Mouse (Mus musculus) heart, adult 2 months (tissue): ENCODE results near the gene Cdadc1. TPM values are rescaled to one million over a fixed set of nuclear protein-coding genes. Genes with fewer than 3 reads are reported as not detected.

Experiments
- DNase-seq, 2 experiments: peaks; one replicate each; pipeline ENCODE4 v3.0.0; 2021
- H3K27ac ChIP-seq: fragments of 200-600 bp; 2 replicates; pipeline ENCODE4 v1.8.1; 2022
- H3K27me3 ChIP-seq: fragments of 200-500 bp; 2 replicates; pipeline ENCODE4 v1.6.1; 2012; ENCODE audit warnings: mild to moderate bottlenecking, low read length, inconsistent platforms, mixed read lengths; ENCODE audit not compliant: control insufficient read depth, insufficient read depth
- H3K36me3 ChIP-seq: fragments of 200-500 bp; 2 replicates; pipeline ENCODE4 v1.6.1; 2012; ENCODE audit warnings: low read length, inconsistent platforms; ENCODE audit not compliant: control insufficient read depth, insufficient read depth
- H3K4me1 ChIP-seq: fragments of 200-500 bp; 2 replicates; pipeline ENCODE4 v1.6.1; 2011; ENCODE audit warnings: low read length; ENCODE audit not compliant: control insufficient read depth, insufficient read depth
- H3K4me3 ChIP-seq: fragments of 200-600 bp; 2 replicates; pipeline ENCODE4 v1.8.1; 2022
- H3K79me2 ChIP-seq: fragments of 200-500 bp; replicated peaks from 2 replicates; pipeline ENCODE4 v1.6.1; 2012; ENCODE audit warnings: mild to moderate bottlenecking, inconsistent platforms, low read length, moderate library complexity, mixed read lengths; ENCODE audit not compliant: control insufficient read depth, insufficient read depth
- H3K9ac ChIP-seq: fragments of 200-500 bp; 2 replicates; pipeline ENCODE4 v1.6.1; 2012; ENCODE audit warnings: low read depth, mild to moderate bottlenecking, control low read depth, inconsistent platforms, low read length, mixed read lengths
- CTCF ChIP-seq: fragments of 200-600 bp; IDR thresholded peaks from 2 replicates; pipeline ENCODE4 v1.8.1; 2022; ENCODE audit warnings: antibody characterized with exemption, mild to moderate bottlenecking, moderate library complexity
- EP300 ChIP-seq: fragments of 200-500 bp; IDR thresholded peaks from 2 replicates; pipeline ENCODE4 v1.6.1; 2011; ENCODE audit warnings: low read depth, low read length, control low read depth; ENCODE audit not compliant: insufficient read depth
- POLR2A ChIP-seq: fragments of 200-500 bp; IDR thresholded peaks from 2 replicates; pipeline ENCODE4 v1.6.1; 2011; ENCODE audit warnings: mild to moderate bottlenecking, low read depth, low read length, control low read depth; ENCODE audit not compliant: insufficient read depth
- WGBS: fragments of 180-500 bp; shearing (Covaris S2); methylation state at CpG from one replicate; pipeline ENCODE4 v1.1.7; 2018; 5-methylcytosine and 5-hydroxymethylcytosine counted together
- intact Hi-C: fragments of 180-260 bp; cut with DNase I; formaldehyde crosslinking; loops from one replicate; pipeline ENCODE4 v1.15.1; 2025
- polyA plus RNA-seq: library from polyadenylated mRNA; depleted of rRNA; stranded (reverse); fragments of >200 nt; gene quantifications from 2 replicates; pipeline ENCODE4 v1.2.3, GENCODE M21; 2012; rRNA removed
- total RNA-seq, 2 experiments: library from RNA; stranded (reverse); gene quantifications; 2 replicates each; pipeline ENCODE4 v1.2.3; 2021

Cdadc1 gene
- total and polyA plus RNA-seq, 3 experiments = 8.0 to 50.4 (median 43.9) TPM

DNA sequence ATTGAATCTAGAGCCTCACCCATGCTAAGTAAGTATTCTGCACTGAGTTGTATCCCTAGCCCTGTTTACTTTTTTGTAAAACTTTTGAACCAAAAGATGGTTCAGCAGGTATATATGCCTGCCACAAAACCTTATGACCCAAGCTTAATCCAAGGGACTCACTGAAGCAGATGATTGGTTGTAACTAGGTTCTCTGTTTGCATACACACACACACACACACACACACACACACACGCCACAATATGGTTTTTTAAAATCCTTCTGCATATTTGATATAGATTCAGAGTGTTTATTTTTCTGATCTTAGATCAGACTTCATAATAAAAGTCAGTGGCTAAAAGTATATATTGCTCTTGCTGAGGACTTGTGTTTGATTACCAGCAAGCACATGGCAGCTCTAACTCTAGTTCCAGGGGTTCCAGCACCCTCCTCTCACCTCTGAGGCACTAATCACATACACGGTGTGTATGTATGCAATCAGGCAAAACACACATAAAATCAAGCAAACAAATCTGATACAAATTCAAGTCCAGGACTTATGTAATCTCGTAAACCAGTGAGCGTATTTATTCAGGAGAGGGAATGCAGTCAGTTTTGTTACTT is 59.8 kb downstream of the Cdadc1 start:
- no peak overlapping the region for H3K9ac ChIP-seq
- no peaks in the 10 kb centered on the region for H3K27me3 ChIP-seq
- no peak overlapping the region for H3K27ac ChIP-seq
- peaks cover 3% of the 10 kb centered on the region; the same call in 1 of the 2 replicates for H3K4me1 ChIP-seq
- 92% methylated on average over 4 of the region's 4 CpGs for WGBS
- DNase-seq = no peak
- intact Hi-C loops = no loop called here
- no peaks in the 10 kb centered on the region for H3K79me2 ChIP-seq
- no peak for TF ChIP-seq CTCF
- no peak overlapping the region for H3K4me3 ChIP-seq
- peaks cover 11% of the 10 kb centered on the region for H3K36me3 ChIP-seq

DNA sequence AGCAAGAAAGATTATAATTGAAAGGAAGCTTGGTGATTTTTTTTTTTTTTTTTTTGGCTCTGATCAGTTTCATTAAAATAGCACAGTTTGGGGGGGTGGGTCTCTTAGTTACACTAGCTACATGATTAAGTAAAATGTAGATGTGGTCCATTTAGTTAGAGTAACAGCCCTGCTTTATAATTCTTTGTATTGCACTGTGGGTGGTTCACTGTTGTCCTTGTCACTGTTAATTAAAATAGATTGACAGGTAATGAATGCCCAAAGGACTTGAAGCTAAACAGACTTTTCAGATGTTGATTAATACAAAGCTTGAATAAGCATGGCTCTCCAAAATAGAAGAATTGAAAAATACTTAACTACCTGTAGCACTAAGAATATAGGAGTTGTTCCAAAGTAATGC is 63.9 kb downstream of the Cdadc1 start:
- H3K9ac ChIP-seq = no peak overlapping the region
- no peak for TF ChIP-seq EP300
- TF ChIP-seq POLR2A = no peak
- no peak for TF ChIP-seq CTCF
- H3K27me3 ChIP-seq = no peaks in the 10 kb centered on the region
- H3K4me3 ChIP-seq = no peak overlapping the region
- H3K36me3 ChIP-seq = no peaks in the 10 kb centered on the region
- intact Hi-C loops = no loop called here
- H3K79me2 ChIP-seq = no peaks in the 10 kb centered on the region
- no peaks in the 10 kb centered on the region; the same call in 1 of the 2 replicates for H3K4me1 ChIP-seq
- no peak for DNase-seq
- H3K27ac ChIP-seq = no peak overlapping the region

DNA sequence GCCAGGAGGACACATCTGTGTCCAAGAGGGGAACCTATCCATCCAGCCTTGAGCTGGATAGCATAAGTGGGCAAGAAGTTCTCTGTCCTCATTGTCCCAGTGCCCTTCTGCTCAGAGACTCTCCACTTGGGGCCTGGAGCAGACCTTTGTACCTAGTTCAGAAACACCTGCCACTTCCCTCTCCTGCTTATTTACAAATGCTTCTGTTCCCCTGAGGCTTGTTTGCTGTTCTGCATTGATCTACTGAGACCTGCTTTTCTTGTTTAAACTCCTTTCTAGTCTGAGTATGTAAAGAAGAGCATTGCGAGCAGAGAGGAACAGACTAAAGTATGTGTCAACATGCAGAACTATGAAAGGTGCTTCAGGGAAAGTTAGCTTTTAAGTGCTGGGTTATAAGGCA is 64.8 kb downstream of the Cdadc1 start:
- WGBS = 91% methylated on average over 1 of the region's 1 CpGs
- Histone ChIP-seq H3K27me3 (no peaks in the 10 kb centered on the region), H3K27ac (no peak overlapping the region), H3K4me3 (no peak overlapping the region), H3K79me2 (no peaks in the 10 kb centered on the region), H3K9ac (no peak overlapping the region), H3K4me1 (no peaks in the 10 kb centered on the region; the same call in 1 of the 2 replicates), H3K36me3 (no peaks in the 10 kb centered on the region)
- no peak for TF ChIP-seq CTCF
- no peak for TF ChIP-seq EP300
- TF ChIP-seq POLR2A = no peak
- intact Hi-C loops = no loop called here
- no peak for DNase-seq

DNA sequence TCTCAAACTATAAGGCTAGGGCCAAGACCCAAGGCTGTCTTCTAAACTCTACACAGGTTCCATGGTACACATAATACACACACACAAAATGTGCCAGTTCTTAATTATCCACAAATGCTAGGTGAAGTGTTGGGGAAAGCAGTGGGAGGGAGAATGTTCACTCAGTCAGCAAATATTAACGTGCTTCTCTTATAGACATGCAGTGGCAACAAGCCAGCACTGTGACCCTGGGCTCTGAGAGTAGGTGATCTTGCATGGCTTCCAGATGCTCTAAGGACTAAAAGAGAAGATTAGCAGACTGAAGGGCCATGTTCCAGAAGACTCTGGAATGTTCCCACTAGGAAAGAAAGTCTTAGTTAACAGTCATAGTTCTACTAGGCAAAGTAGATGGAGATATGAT is 67.0 kb downstream of the Cdadc1 start:
- Histone ChIP-seq H3K9ac (no peak overlapping the region), H3K79me2 (no peaks in the 10 kb centered on the region), H3K27me3 (no peaks in the 10 kb centered on the region), H3K36me3 (no peaks in the 10 kb centered on the region), H3K4me1 (no peaks in the 10 kb centered on the region; the same call in 1 of the 2 replicates), H3K27ac (no peak overlapping the region), H3K4me3 (no peak overlapping the region)
- TF ChIP-seq EP300 = no peak
- TF ChIP-seq POLR2A = no peak
- no peak for TF ChIP-seq CTCF
- intact Hi-C loops = no loop called here
- WGBS = 76% methylated on average over 1 of the region's 1 CpGs
- no peak for DNase-seq

DNA sequence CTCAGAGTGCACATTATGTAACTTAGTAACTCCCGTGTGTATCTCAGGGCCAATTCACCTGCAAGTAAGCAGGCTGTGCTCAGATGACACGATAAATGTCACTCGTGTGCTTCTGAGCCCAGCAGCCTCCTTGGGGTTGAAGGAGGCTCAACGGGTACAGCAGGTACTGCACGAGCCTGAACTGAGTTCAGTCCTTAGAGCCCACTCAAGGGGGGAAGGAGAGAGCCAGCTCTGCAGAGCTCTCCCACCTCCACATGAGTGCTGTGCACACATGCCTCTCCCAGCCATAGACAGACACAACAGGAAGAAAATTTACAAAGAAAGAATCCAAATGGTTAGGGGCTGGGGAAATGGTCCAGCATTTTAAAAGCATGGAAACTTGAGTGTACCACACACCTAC is 71.9 kb downstream of the Cdadc1 start:
- H3K79me2 ChIP-seq = no peaks in the 10 kb centered on the region
- WGBS = 85% methylated on average over 5 of the region's 5 CpGs
- no peak overlapping the region for H3K4me3 ChIP-seq
- no peaks in the 10 kb centered on the region for H3K36me3 ChIP-seq
- DNase-seq = no peak
- intact Hi-C loops = no loop called here
- TF ChIP-seq EP300 (no peak), CTCF (no peak), POLR2A (no peak)
- no peaks in the 10 kb centered on the region for H3K27me3 ChIP-seq
- no peak overlapping the region for H3K9ac ChIP-seq
- no peaks in the 10 kb centered on the region for H3K4me1 ChIP-seq
- no peak overlapping the region for H3K27ac ChIP-seq

DNA sequence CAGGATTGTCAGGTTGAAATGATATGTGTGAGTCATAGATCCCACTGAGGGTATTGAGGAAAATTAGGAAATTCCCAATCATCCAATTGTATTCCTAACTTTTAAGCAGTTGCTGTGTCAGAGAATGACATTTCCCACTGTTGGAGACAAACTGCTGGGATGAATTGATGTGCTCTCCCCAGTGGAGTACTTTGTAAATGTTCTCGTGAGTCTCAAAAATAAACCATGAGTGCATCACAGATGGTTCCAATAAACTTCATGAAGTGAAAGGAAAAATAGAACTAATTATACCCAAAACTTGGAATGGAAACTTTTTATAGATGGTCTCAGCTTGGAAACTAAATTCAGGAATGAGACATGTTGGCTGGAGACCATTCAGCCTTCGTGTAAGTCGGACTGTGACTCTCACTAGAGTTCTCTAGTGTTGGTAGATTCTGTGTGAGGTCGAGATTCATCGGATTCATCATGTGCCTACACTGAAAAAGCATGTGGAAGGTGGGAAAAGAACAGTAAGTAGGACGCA is 83.8 kb downstream of the Cdadc1 start:
- no peak overlapping the region for H3K9ac ChIP-seq
- no peak for TF ChIP-seq CTCF
- no peak for TF ChIP-seq EP300
- TF ChIP-seq POLR2A = no peak
- H3K79me2 ChIP-seq = no peaks in the 10 kb centered on the region
- no peak overlapping the region for H3K27ac ChIP-seq
- no peak overlapping the region for H3K4me3 ChIP-seq
- H3K27me3 ChIP-seq = no peaks in the 10 kb centered on the region
- DNase-seq = no peak
- H3K36me3 ChIP-seq = peaks cover 7% of the 10 kb centered on the region
- WGBS = 85% methylated on average over 6 of the region's 6 CpGs
- H3K4me1 ChIP-seq = peaks cover 2% of the 10 kb centered on the region
- intact Hi-C loops = no loop called here

Other genes starting within 250 kb of the Cdadc1 start
- gene Phf11d, start 232.5 kb downstream of the Cdadc1 start, total RNA-seq = 1 to 10 TPM; 4.6 to 5.6 TPM
- gene Phf11d, start 232.5 kb downstream of the Cdadc1 start, polyA plus RNA-seq = 7.2 and 13.2 TPM in 2 replicates
- under 1 TPM; 0.59 to 0.89 TPM for gene Phf11c, start 202.6 kb downstream of the Cdadc1 start, total RNA-seq
- 0.27 and 0.41 TPM in 2 replicates for gene Phf11c, start 202.6 kb downstream of the Cdadc1 start, polyA plus RNA-seq
- gene Setdb2, start 157.1 kb downstream of the Cdadc1 start, total RNA-seq = 10 to 100 TPM in 1 of 2 experiments, 1 to 10 TPM in 1; 7.8 to 10.5 TPM
- gene Setdb2, start 157.1 kb downstream of the Cdadc1 start, polyA plus RNA-seq = 1.2 and 4.2 TPM in 2 replicates
- gene Cab39l, start 157.0 kb downstream of the Cdadc1 start, total RNA-seq = 10 to 100 TPM; 23.8 to 26.0 TPM
- 7.9 and 15.3 TPM in 2 replicates for gene Cab39l, start 157.0 kb downstream of the Cdadc1 start, polyA plus RNA-seq
- 1 to 10 TPM in 1 of 2 experiments, under 1 TPM in 1; 0.96 to 1.0 TPM for gene Shisa2, start 27.3 kb upstream of the Cdadc1 start, total RNA-seq
- gene Shisa2, start 27.3 kb upstream of the Cdadc1 start, polyA plus RNA-seq = 1.4 and 2.0 TPM in 2 replicates